Mouse (Mus musculus) liver, postnatal 0 days (tissue): ENCODE measurements at regions not wholly inside any gene's neighbourhood (a gene's known extent, or its start where the extent isn't known, plus 50 kb on each side); places are given as distances from the start of the nearest gene placed in this dataset.

ENCODE experiments used
- CTCF ChIP-seq: sonication (generic); IDR thresholded peaks from 2 replicates; pipeline ENCODE4 v1.5.1; 2016; ENCODE audit warnings: antibody characterized with exemption, low read depth
- EP300 ChIP-seq: IDR thresholded peaks from 2 replicates; pipeline ENCODE4 v1.6.1; 2016; ENCODE audit warnings: antibody characterized with exemption, low read depth, mild to moderate bottlenecking

DNA sequence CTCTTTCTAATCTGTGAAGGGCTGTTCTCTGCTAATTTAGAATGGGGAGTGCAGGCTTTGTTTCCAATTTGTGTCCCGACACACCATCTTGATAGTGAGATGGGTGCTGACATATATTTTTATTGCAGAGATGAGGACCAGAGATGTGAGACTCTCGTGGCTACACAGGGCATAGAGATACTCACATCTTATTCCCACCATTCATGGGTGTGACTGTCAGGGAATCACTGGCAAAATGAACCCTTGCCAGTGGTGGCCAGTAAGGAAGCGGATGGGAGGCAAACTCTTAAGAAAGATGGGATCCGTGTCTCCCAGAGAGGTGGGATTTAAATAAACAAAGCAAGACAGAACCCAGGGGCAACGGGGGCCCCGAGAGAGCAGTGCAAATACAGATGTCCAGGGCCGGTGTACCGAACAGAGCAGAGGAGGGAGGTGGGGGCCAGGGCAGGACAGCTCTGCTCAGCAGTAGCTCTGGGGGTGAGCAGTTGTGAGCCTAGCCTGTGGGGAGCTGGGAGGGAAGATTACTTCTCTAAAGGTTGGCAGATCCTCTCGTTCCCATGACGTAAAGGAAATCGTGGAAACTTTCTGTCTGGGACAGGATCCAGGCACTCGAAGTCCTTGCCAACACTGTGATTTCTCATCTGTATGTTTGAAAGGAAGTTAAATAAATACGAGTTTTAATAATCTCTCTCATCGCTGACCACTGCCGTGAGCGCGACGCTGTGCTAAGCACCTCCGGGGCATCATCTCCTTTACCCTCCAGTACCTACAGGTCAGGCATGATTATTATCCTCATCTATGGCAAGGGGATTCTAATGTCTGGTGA, 153.2 kb upstream of the Npvf start:
- TF ChIP-seq CTCF: no peak
- no peak for TF ChIP-seq EP300
